Mouse (Mus musculus): ENCODE results near the gene Pip5k1a.
"Not testable (repeated sequence)": the region's sequence is repeated elsewhere in the genome, so short reads cannot be mapped to it uniquely, and the experiment has no call there.

The Pip5k1a gene

GRCm38 (mm10) chr3:95112760-95113159 lies 6.0 kb upstream of the Pip5k1a start:
- no peak for DNase-seq (ENCODE audit: low read depth, low spot score)

- peak; percentile 85 for DNase-seq (ENCODE audit: low read depth, low spot score)
Observed at GRCm38 (mm10) chr3:95110911-95111726, 4.4 kb upstream of the Pip5k1a start, which contains the start of gene Vps72. TSS of gene Vps72 (plus strand) at chr3:95111022.

GRCm38 (mm10) chr3:95107898-95108297 lies 1.2 kb upstream of the Pip5k1a start:
- DNase-seq (ENCODE audit: low read depth, low spot score), result no peak

- not testable (repeated sequence) for DNase-seq (ENCODE audit: low read depth, low spot score)
Observed at GRCm38 (mm10) chr3:95107308-95107707, 578 bp upstream of the Pip5k1a start.

- DNase-seq (ENCODE audit: low read depth, low spot score), result no peak
Observed at GRCm38 (mm10) chr3:95105586-95106337, 968 bp downstream of the Pip5k1a start.

GRCm38 (mm10) chr3:95105121-95105520 lies 1.6 kb downstream of the Pip5k1a start:
- no peak for DNase-seq (ENCODE audit: low read depth, low spot score)

- no peak for DNase-seq (ENCODE audit: low read depth, low spot score)
Observed at GRCm38 (mm10) chr3:95100854-95101253, 5.9 kb downstream of the Pip5k1a start.

- DNase-seq (ENCODE audit: low read depth, low spot score), result no peak
Observed at GRCm38 (mm10) chr3:95088071-95088470, 18.7 kb downstream of the Pip5k1a start.

- no peak for DNase-seq (ENCODE audit: low read depth, low spot score)
Observed at GRCm38 (mm10) chr3:95071606-95072005, 35.1 kb downstream of the Pip5k1a start.

- DNase-seq (ENCODE audit: low read depth, low spot score), result no peak
Observed at GRCm38 (mm10) chr3:95066570-95066969, 40.2 kb downstream of the Pip5k1a start.

GRCm38 (mm10) chr3:95066095-95066494 lies 40.6 kb downstream of the Pip5k1a start:
- DNase-seq (ENCODE audit: low read depth, low spot score), result no peak

- DNase-seq (ENCODE audit: low read depth, low spot score), result no peak
Observed at GRCm38 (mm10) chr3:95065553-95065952, 41.2 kb downstream of the Pip5k1a start.

- no peak for DNase-seq (ENCODE audit: low read depth, low spot score)
Observed at GRCm38 (mm10) chr3:95063741-95064140, 43.0 kb downstream of the Pip5k1a start.

GRCm38 (mm10) chr3:95058078-95058477 lies 48.7 kb downstream of the Pip5k1a start:
- DNase-seq (ENCODE audit: low read depth, low spot score), result no peak

- DNase-seq (ENCODE audit: low read depth, low spot score), result no peak
Observed at GRCm38 (mm10) chr3:95056275-95056674, 50.5 kb downstream of the Pip5k1a start.

GRCm38 (mm10) chr3:95054481-95055260 lies 52.1 kb downstream of the Pip5k1a start:
- no peak for DNase-seq (ENCODE audit: low read depth, low spot score)

GRCm38 (mm10) chr3:95053701-95054100 lies 53.0 kb downstream of the Pip5k1a start:
- DNase-seq (ENCODE audit: low read depth, low spot score), result no peak

GRCm38 (mm10) chr3:95052959-95053358 lies 53.8 kb downstream of the Pip5k1a start:
- peak; percentile 41 for DNase-seq (ENCODE audit: low read depth, low spot score)

- DNase-seq (ENCODE audit: low read depth, low spot score), result no peak
Observed at GRCm38 (mm10) chr3:95047914-95048313, 58.8 kb downstream of the Pip5k1a start.

GRCm38 (mm10) chr3:95046462-95047057 lies 60.2 kb downstream of the Pip5k1a start:
- DNase-seq (ENCODE audit: low read depth, low spot score), result no peak

GRCm38 (mm10) chr3:95043251-95043650 lies 63.5 kb downstream of the Pip5k1a start:
- no peak for DNase-seq (ENCODE audit: low read depth, low spot score)

- no peak for DNase-seq (ENCODE audit: low read depth, low spot score)
Observed at GRCm38 (mm10) chr3:95042838-95043229, 63.9 kb downstream of the Pip5k1a start.

Data from embryo, embryonic 11.5 days (tissue).